ENCODE assay signal across 10 mouse cellular contexts in genomic region chr15:18032626-18033025, GRCm38 (mm10).
"Had no signal": no experiment of that assay in that cellular context is flagged by ENCODE, and none has a peak within 500 bp of the region (broad histone marks: within the 10 kb centered on the region; RNA-seq: fewer than 3 reads in every experiment).

No protein-coding gene starts in this region.

- DNase-seq: kidney, adult 8-10 months; kidney, postnatal 25 days; lung, adult 2 months; lung, postnatal 4 days; retina, postnatal 1 day; thymus, postnatal 4 days had no signal

- ATAC-seq: inflammation-experienced regulatory T-cells, adult 6 months; intestine, postnatal 0 days; lung, postnatal 0 days; midbrain, embryonic 15.5 days had no signal
